Mouse (Mus musculus) intestine, embryonic 15.5 days (tissue): ENCODE measurements around the gene Slc25a23. TPM values are rescaled to one million over a fixed set of nuclear protein-coding genes. Genes with fewer than 3 reads are reported as not detected.

Experiments
- ATAC-seq: fragments of 200-750 bp; cut with Nextera tagmentation; 2 replicates; pipeline ENCODE4 v1.8.0; 2017; ENCODE audit warnings: moderate TSS enrichment, moderate library complexity
- H3K27ac ChIP-seq: fragments of 300-500 bp; sonication (generic); 2 replicates; pipeline ENCODE4 v1.5.1; 2015; ENCODE audit warnings: mild to moderate bottlenecking, inconsistent platforms
- H3K27me3 ChIP-seq: fragments of 300-500 bp; sonication (generic); replicated peaks from 2 replicates; pipeline ENCODE4 v1.6.1; 2015; ENCODE audit warnings: inconsistent platforms
- H3K36me3 ChIP-seq: fragments of 300-500 bp; sonication (generic); 2 replicates; pipeline ENCODE4 v1.6.1; 2015; ENCODE audit warnings: inconsistent platforms
- H3K4me1 ChIP-seq: fragments of 300-500 bp; sonication (generic); replicated peaks from 2 replicates; pipeline ENCODE4 v1.6.1; 2015; ENCODE audit warnings: inconsistent platforms
- H3K4me2 ChIP-seq: fragments of 300-500 bp; sonication (generic); replicated peaks from 2 replicates; pipeline ENCODE4 v1.6.1; 2015; ENCODE audit warnings: mild to moderate bottlenecking, inconsistent platforms
- H3K4me3 ChIP-seq: fragments of 300-500 bp; sonication (generic); replicated peaks from 2 replicates; pipeline ENCODE4 v1.5.1; 2015; ENCODE audit warnings: inconsistent platforms
- H3K9ac ChIP-seq: fragments of 300-500 bp; sonication (generic); 2 replicates; pipeline ENCODE4 v1.6.1; 2015; ENCODE audit warnings: inconsistent platforms
- H3K9me3 ChIP-seq: fragments of 300-500 bp; sonication (generic); 2 replicates; pipeline ENCODE4 v1.6.1; 2016; ENCODE audit warnings: inconsistent platforms
- WGBS: fragments of 180-500 bp; shearing (Covaris S2); methylation state at CpG from one replicate; pipeline ENCODE4 v1.1.7; 2015; 5-methylcytosine and 5-hydroxymethylcytosine counted together
- polyA plus RNA-seq: library from polyadenylated mRNA; unstranded; fragments of >200 nt; fragmentation: Nextera tagmentation; extraction: Ambion mirVana; gene quantifications from 2 replicates; pipeline ENCODE4 v1.2.1, GENCODE M21; 2015

Slc25a23 gene
- polyA plus RNA-seq, result 7.8 and 8.8 TPM in 2 replicates

DNA sequence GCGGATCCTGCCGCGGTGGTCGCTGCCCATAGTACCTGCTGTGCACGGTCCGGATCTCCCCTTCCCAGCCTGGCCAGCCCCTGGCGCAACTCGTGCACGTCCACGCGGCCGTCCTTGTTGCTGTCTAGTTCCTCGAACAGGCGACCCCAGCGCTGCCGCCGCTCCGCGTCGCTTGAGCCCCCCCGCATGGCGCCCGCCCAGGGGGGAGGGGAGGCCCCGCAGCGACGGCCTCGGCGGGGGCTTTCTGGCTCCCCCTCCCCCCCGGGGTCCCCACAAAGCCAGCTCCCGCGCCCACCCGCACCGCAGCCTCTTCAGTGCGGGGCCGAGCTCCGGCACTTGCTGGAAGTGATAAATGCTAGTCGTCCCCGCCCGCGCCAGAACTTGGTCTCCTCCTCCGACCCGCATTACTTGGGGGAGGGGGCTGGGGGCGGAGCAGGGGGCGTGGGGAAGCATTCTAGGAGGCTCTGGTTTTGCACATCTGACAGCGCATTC, at the start of gene Slc25a23:
Slc25a23 (minus strand) TSS at position 378 of the 492 bp plus-strand sequence.
- Histone ChIP-seq H3K4me1 (peaks cover 17% of the 10 kb centered on the region; the same call in 1 of the 2 replicates), H3K9ac (peak within 1 kb of the TSS; percentile 73), H3K27me3 (peaks cover 22% of the 10 kb centered on the region), H3K4me2 (peak within 1 kb of the TSS; percentile 94), H3K27ac (peak within 1 kb of the TSS; percentile 86), H3K4me3 (peak within 1 kb of the TSS; percentile 86), H3K36me3 (peaks cover 3% of the 10 kb centered on the region; the same call in 1 of the 2 replicates), H3K9me3 (no peaks in the 10 kb centered on the region)
- peak; percentile 50 for ATAC-seq
- WGBS, result under 1% methylated on average over 40 of the region's 45 CpGs

DNA sequence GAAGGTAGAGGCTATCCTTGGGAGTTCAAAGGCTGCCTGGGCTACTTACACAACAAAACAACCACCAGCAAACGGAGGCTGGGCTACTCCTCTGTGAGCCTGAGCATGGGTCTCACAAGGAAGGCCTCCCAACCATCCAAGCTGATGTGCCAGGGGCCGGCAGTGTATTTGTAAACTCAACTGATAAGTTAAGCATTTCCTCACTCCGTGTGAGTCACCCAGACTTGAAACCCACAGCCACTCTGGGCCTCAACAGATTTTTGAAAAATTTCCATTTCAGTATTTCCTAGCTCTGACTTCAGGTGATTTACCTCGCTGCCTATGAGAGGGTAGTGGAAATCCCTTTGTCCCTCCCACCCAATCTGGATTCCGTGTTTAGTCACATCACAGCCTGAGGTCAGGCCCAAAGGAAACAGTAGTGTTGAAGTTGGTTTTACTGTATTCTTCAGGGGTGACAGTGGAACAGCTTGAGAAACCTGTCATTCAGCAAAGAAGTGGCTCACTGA, 49.1 kb upstream of the Slc25a23 start:
- no peak overlapping the region for H3K4me2 ChIP-seq
- no peaks in the 10 kb centered on the region for H3K36me3 ChIP-seq
- no peak for ATAC-seq
- H3K9me3 ChIP-seq, result no peaks in the 10 kb centered on the region
- WGBS, result 39% methylated on average over 5 of the region's 5 CpGs
- peaks cover 8% of the 10 kb centered on the region for H3K4me1 ChIP-seq
- no peak overlapping the region for H3K9ac ChIP-seq
- H3K4me3 ChIP-seq, result no peak overlapping the region
- no peak overlapping the region for H3K27ac ChIP-seq
- no peaks in the 10 kb centered on the region for H3K27me3 ChIP-seq

DNA sequence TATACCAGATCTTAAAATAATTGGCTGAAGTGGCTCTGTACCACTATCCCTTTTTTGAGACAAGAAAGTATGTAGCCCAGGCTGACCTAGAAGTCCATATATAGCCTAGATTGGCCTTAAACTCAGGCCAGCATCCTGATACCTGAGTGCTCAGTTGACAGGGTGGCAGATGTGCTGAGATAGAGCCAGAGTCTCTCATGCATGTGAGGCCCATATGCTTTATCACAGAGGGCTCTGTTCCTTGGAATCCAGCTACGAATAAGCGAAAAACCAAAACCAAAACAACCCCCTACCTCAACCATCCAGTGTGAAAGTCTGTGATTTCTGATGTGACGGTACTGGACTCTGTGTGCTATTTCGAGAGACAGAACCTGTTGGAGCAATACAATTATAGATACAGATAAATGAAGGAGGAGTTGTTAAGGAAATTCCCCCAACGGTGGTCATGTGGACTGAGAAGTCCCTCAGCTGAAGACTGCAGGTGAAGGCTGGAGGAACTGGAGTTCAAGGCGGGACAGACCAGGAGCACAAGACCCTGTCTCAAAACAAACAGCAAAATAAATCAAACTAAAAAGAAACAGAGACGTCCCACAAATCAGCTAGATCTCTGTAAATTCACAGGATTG, 48.5 kb upstream of the Slc25a23 start:
- H3K27me3 ChIP-seq, result no peaks in the 10 kb centered on the region
- no peak overlapping the region for H3K4me3 ChIP-seq
- no peaks in the 10 kb centered on the region for H3K36me3 ChIP-seq
- H3K4me1 ChIP-seq, result peaks cover 8% of the 10 kb centered on the region
- H3K9me3 ChIP-seq, result no peaks in the 10 kb centered on the region
- H3K4me2 ChIP-seq, result no peak overlapping the region
- H3K27ac ChIP-seq, result no peak overlapping the region
- no peak for ATAC-seq
- H3K9ac ChIP-seq, result no peak overlapping the region
- 81% methylated on average over 7 of the region's 7 CpGs for WGBS

DNA sequence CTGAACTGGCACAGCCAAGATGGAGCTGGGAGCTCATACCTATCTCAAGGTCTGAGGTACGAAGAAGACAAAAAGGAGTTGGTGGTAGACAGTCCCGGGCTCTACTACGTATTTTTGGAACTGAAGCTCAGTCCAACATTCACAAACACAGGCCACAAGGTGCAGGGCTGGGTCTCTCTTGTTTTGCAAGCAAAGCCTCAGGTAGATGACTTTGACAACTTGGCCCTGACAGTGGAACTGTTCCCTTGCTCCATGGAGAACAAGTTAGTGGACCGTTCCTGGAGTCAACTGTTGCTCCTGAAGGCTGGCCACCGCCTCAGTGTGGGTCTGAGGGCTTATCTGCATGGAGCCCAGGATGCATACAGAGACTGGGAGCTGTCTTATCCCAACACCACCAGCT, 47.4 kb upstream of the Slc25a23 start:
- Histone ChIP-seq H3K27ac (no peak overlapping the region), H3K27me3 (no peaks in the 10 kb centered on the region), H3K4me1 (peaks cover 8% of the 10 kb centered on the region), H3K4me2 (no peak overlapping the region; the same call in 1 of the 2 replicates), H3K4me3 (no peak overlapping the region), H3K9ac (no peak overlapping the region), H3K9me3 (no peaks in the 10 kb centered on the region), H3K36me3 (no peaks in the 10 kb centered on the region)
- ATAC-seq, result no peak
- 89% methylated on average over 5 of the region's 5 CpGs for WGBS

DNA sequence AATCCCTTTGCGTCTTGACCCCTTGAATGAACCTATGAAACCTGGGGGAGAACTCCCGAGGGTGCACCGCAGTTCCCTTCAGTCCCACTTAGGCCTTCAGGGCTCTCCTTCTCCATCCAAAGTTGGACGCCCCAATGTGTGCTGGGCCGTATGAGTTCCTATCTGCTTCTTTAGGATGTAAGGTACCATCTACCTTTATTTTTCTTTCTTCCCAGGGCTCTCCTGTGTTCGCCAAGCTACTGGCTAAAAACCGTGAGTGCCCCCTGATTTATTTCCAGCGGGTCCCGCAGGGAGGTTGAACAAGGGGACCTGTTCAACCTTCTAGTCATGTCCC, 46.3 kb upstream of the Slc25a23 start:
- 10% methylated on average over 9 of the region's 9 CpGs for WGBS
- no peak for ATAC-seq
- H3K4me1 ChIP-seq, result peaks cover 8% of the 10 kb centered on the region
- no peak overlapping the region for H3K27ac ChIP-seq
- peak overlapping the region; percentile 67 for H3K4me3 ChIP-seq
- no peaks in the 10 kb centered on the region for H3K27me3 ChIP-seq
- H3K9ac ChIP-seq, result peak overlapping the region; percentile 70; the same call in 1 of the 2 replicates
- peak overlapping the region; percentile 93 for H3K4me2 ChIP-seq
- H3K9me3 ChIP-seq, result no peaks in the 10 kb centered on the region
- H3K36me3 ChIP-seq, result no peaks in the 10 kb centered on the region; the same call in 1 of the 2 replicates

DNA sequence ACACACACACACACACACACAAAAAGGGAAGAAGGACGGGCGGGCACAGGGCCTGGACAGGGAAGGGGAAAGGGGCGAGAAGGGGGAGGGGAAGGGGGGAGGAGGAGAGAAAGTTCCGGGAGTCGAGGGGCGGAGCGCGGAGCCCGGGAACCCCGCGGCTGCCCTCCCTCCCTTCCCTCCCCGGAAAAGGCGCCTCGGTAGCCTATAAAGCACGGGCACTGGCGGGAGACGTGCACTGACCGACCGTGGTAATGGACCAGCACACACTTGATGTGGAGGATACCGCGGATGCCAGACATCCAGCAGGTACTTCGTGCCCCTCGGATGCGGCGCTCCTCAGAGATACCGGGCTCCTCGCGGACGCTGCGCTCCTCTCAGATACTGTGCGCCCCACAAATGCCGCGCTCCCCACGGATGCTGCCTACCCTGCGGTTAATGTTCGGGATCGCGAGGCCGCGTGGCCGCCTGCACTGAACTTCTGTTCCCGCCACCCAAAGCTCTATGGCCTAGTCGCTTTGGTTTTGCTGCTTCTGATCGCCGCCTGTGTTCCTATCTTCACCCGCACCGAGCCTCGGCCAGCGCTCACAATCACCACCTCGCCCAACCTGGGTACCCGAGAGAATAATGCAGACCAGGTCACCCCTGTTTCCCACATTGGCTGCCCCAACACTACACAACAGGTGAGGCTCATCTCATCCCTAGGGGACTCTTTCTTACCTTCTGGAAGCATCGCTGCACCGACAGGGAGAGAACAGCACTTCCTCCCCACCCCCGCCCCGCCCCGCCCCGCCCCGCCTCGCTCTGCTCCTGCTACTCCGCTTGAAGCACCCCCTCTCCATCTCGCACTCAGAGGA, 45.7 kb upstream of the Slc25a23 start, which contains the start of gene Tnfsf9:
Tnfsf9 (plus strand) TSS at position 145 of the 854 bp plus-strand sequence.
- no peaks in the 10 kb centered on the region for H3K9me3 ChIP-seq
- no peaks in the 10 kb centered on the region; the same call in 1 of the 2 replicates for H3K36me3 ChIP-seq
- H3K4me3 ChIP-seq, result peak within 1 kb of the TSS; percentile 67
- WGBS, result under 1% methylated on average over 54 of the region's 61 CpGs
- H3K4me1 ChIP-seq, result peaks cover 8% of the 10 kb centered on the region
- peak within 1 kb of the TSS; percentile 70 for H3K9ac ChIP-seq
- ATAC-seq, result peak; percentile 90
- peak within 1 kb of the TSS; percentile 93 for H3K4me2 ChIP-seq
- peak within 1 kb of the TSS; percentile 77 for H3K27ac ChIP-seq
- H3K27me3 ChIP-seq, result no peaks in the 10 kb centered on the region

DNA sequence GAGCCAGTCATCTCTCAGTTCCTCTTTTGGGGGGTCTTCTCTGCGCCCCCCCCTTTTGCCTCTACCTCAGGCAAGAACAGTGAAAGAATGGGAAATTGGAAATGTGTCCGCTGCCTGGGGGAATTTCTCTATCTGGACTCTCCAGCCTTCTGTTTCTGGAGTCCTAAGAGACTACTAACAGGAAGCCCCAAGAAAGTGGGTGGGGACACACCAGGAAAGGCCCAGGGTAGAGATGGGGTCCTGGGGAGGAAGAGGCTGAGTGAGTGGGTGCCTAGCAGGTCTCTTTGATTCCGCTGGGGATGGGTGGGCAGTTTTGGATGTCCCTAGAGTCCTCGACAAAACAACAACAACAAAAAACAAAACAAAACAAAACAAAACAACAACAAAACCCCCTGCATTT, 44.8 kb upstream of the Slc25a23 start:
- Histone ChIP-seq H3K27ac (no peak overlapping the region), H3K36me3 (no peaks in the 10 kb centered on the region; the same call in 1 of the 2 replicates), H3K27me3 (no peaks in the 10 kb centered on the region), H3K4me3 (peak overlapping the region; percentile 67), H3K4me1 (peaks cover 8% of the 10 kb centered on the region), H3K9ac (no peak overlapping the region), H3K4me2 (peak overlapping the region; percentile 93), H3K9me3 (no peaks in the 10 kb centered on the region)
- WGBS, result 41% methylated on average over 4 of the region's 4 CpGs
- ATAC-seq, result peak; percentile 14; the same call in 1 of the 2 replicates

DNA sequence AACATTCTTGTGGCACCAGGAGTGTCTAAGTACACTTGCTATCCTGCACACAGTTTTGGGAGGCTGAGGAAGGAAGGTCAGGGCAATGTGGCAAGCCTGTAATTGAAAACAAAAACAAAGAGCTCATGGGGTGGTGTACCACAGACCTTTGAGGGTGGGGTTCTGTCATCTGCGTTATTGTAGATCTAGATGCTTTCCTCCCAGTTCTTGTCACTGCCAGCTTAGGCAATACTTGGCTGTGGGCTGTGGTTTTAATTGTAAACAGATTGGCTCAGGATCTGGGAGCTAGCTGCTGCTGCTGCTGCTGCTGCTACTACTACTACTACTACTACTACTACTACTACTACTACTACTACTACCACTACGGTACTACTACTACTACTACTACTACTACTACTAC, 42.6 kb upstream of the Slc25a23 start:
- Histone ChIP-seq H3K4me1 (peaks cover 8% of the 10 kb centered on the region), H3K27ac (no peak overlapping the region), H3K9me3 (no peaks in the 10 kb centered on the region), H3K36me3 (no peaks in the 10 kb centered on the region; the same call in 1 of the 2 replicates), H3K4me2 (no peak overlapping the region), H3K9ac (no peak overlapping the region), H3K27me3 (no peaks in the 10 kb centered on the region), H3K4me3 (no peak overlapping the region)
- no peak for ATAC-seq
- 76% methylated on average over 2 of the region's 2 CpGs for WGBS

DNA sequence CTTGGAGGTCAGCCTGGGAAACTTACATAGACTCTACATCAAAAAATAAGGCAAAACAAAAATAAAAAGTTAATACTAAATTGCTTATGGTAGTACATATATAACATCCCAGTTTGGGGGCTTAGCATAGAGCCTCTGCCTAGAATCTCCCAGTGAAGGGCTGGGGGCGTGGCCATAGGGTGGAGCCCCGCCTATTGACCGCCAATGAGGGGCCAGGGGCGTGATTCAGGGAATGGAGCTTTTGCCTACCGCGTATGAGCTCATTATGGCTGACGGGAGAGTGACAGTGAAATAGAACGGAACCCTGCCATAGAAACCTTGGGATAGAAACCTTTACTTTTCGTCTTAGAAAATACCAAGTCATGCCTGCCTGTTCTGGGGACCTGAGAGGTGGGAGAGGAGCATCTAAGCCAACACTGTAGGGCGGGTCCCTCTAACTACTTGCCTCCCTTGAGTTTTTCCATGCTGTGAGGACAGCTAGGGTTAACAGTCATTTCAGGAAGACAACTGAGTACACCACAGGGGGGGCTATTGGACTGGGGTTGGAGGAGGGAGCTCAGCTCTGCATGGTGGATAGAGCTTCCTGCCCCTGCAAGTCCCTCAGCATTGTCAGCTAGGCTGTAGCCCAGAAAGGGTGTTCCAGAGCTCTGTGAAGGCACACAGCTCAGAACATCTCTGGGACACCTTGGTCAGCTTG, 40.1 kb upstream of the Slc25a23 start:
- Histone ChIP-seq H3K27me3 (no peaks in the 10 kb centered on the region), H3K4me2 (no peak overlapping the region), H3K4me3 (no peak overlapping the region), H3K36me3 (no peaks in the 10 kb centered on the region; the same call in 1 of the 2 replicates), H3K27ac (no peak overlapping the region), H3K9ac (no peak overlapping the region), H3K9me3 (no peaks in the 10 kb centered on the region), H3K4me1 (peaks cover 6% of the 10 kb centered on the region)
- 20% methylated on average over 10 of the region's 10 CpGs for WGBS
- ATAC-seq, result no peak

DNA sequence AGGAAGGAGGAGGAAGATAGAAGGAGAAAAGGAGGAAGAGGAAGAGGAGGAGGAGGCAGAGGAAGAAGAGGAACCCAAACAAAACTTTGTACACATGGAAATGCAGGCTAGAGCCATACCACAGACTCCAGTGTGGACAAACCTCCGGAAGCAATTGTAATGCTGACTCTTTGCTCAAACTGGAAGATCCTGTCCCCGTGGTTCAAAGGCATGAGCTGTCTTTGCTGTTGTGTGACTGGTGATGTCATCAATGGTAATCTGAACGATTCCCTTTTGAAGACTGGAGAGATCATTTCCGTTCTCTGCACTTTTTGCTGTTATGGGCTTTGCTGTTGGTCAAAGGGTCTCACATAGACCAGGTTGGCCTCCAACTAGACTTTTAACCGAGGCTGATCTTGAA, 38.7 kb upstream of the Slc25a23 start:
- H3K4me1 ChIP-seq, result 0 out of 2 replicates have a peak, but pooled peaks cover 2% of the 10 kb centered on the region
- H3K4me3 ChIP-seq, result no peak overlapping the region
- no peaks in the 10 kb centered on the region for H3K27me3 ChIP-seq
- H3K4me2 ChIP-seq, result no peak overlapping the region
- no peak for ATAC-seq
- H3K9me3 ChIP-seq, result no peaks in the 10 kb centered on the region
- H3K27ac ChIP-seq, result no peak overlapping the region
- H3K9ac ChIP-seq, result no peak overlapping the region
- WGBS, result 80% methylated on average over 5 of the region's 5 CpGs
- H3K36me3 ChIP-seq, result no peaks in the 10 kb centered on the region; the same call in 1 of the 2 replicates

DNA sequence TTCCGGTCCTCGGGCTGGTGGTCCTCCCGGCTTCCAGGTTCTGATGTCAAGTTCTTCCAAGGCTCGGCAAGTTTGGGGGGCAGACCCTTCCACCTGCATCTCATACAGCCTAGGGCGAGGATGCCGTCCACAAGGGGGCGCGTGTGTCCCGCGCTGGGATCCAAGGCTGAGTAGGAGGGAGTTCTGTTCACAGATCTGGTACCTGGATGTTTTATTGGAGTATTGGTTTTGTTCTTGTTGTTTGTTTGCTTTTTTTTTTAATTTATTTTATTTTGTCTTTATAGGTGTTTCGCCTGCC, 36.9 kb upstream of the Slc25a23 start:
- Histone ChIP-seq H3K9me3 (no peaks in the 10 kb centered on the region), H3K4me2 (peak overlapping the region; percentile 52), H3K4me1 (0 out of 2 replicates have a peak, but pooled peaks cover 2% of the 10 kb centered on the region), H3K36me3 (no peaks in the 10 kb centered on the region), H3K27me3 (no peaks in the 10 kb centered on the region), H3K4me3 (peak overlapping the region; percentile 23), H3K27ac (no peak overlapping the region), H3K9ac (no peak overlapping the region)
- ATAC-seq, result peak; percentile 86
- WGBS, result 2% methylated on average over 11 of the region's 11 CpGs
